Mouse (Mus musculus): ENCODE measurements at regions not wholly inside any gene's neighbourhood (a gene's known extent, or its start where the extent isn't known, plus 50 kb on each side); places are given as distances from the start of the nearest gene placed in this dataset.

- DNase-seq: no peak
These were observed 194.5 kb downstream of the Gm5426 start for GRCm38 (mm10) chr10:96330639-96331487.

GRCm38 (mm10) chr10:96332731-96333201, 196.4 kb downstream of the Gm5426 start:
- no peak for DNase-seq

GRCm38 (mm10) chr10:96333224-96333623, 196.8 kb downstream of the Gm5426 start:
- DNase-seq: no peak

- no peak for DNase-seq
These were observed 199.9 kb downstream of the Gm5426 start for GRCm38 (mm10) chr10:96336271-96336670.

DNA sequence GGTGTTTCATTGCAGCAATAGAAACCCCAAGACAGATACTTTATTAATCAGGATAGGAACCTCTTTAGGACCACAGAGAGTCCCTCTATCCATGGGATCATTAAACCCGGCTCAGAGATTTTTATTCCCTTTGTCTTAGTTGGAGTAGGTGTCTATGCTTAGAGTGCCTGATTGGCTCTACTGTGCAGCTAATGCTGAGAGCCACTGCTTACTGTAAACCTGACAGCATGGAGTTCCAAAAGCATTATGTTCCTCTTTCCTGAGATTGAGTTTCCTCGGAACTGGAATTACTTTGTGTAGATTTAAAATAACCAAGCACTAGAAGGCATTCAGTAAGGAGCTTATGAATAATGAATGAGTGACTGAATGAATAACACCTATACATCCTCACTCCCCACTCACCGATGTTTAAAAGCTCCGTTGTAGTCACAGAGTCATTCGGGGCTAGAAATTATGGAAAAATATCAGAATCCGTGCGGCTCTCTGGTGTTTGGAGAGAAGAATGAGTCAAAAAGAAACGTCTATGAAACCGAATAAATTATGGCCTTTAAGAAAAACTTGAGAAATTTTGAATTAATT, 200.8 kb downstream of the Gm5426 start:
- no peak for DNase-seq

GRCm38 (mm10) chr10:96337797-96338608, 201.6 kb downstream of the Gm5426 start:
- no peak for DNase-seq

DNA sequence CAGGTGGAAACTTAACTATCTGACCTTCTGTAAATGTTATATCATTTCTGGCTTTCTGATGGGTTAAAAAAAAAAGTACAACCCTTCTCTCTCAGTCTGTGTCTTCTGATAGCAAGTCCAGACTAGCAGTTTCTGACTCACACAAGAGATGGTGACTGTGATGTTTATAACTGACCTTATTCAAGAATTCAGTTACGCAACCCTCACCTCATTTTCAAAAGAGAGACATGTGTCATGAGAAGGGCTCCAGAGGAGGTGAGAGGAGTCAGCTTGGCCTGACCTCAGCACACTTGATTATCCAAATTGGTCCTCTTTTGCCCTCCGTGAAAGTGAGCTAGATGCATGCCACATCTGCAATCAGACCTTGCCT, 202.2 kb downstream of the Gm5426 start:
- DNase-seq: no peak

GRCm38 (mm10) chr10:96342476-96342875, 206.1 kb downstream of the Gm5426 start:
- no peak for DNase-seq

DNA sequence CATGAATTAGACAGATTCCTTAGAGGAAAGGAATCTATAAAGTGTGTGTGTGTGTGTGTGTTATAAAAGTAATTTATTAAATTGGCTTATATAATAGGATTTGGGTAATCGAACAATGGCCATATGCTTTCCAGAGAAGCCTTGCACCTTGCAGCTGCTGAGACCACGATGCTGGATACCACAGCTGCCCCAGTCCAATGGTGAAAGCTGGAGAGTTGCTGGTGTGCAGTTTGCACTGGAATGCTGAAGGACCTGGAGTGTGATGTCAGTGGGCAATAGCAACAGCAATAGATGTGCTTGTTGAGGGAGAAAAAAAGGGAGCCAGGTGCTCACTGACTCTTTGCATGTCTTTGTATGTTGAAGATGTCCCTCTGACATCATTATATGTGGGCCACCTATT, 207.3 kb downstream of the Gm5426 start:
- no peak for DNase-seq

DNA sequence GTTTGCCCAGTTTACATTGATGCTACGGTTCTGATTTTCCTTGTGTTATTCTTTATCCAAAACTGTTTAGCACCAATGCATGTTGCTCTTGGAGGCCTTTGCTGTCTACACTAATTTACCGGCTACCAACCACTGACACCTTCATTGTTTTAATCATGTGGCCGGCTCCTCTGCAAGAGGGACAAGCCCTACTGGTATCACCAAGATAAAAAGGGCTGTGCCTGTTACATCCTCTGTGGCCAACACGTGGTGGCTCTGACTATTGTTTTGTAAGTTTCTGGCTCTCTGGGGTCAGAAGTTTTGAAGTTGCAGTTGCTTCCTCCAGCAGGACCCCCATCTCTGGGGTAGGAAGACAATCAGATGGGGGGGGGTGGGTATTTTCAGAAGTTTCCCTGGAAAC, 214.3 kb downstream of the Gm5426 start:
- DNase-seq: no peak

DNA sequence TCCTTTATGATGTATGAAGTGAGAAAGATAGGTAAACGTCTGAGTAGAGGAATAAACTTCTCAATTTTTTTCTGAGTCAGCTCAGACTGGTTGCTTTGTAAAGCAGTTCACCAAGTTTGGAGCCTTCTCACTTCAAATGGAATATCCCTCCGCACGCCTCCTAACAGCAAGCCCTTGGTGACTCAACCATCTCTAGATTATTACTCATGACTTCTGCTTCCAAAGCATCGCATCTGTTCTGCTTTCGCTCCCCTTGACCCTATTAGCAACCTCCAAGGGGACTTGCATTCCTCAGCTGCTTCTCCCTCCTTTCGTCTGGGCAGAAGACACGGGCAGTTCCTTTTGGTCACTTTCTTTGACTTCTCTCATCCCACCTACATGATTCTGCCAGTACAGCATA, 214.9 kb downstream of the Gm5426 start:
- no peak for DNase-seq

- DNase-seq: no peak
These were observed 220.7 kb downstream of the Gm5426 start for GRCm38 (mm10) chr10:96356980-96357624.

- no peak for DNase-seq
These were observed 221.2 kb downstream of the Gm5426 start for GRCm38 (mm10) chr10:96357632-96358031.

DNA sequence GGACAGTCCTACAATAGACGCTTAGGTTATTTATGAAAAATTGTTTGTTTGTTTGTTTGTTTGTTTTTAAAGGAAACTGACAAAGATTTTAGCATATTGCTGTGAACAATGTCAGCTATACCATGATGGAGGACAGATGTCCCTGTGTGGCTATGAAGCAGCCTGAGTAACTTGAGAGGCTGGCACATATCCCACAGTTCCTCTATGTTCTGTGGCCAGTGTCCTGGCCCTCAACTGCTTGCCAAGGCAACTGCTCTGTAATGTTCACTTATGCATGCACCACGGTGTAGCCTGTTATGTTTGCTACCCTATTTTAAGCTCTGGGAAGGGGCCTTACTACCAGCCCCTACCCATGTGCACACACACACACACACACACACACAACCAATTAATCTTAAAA, 222.6 kb downstream of the Gm5426 start:
- DNase-seq: no peak

DNA sequence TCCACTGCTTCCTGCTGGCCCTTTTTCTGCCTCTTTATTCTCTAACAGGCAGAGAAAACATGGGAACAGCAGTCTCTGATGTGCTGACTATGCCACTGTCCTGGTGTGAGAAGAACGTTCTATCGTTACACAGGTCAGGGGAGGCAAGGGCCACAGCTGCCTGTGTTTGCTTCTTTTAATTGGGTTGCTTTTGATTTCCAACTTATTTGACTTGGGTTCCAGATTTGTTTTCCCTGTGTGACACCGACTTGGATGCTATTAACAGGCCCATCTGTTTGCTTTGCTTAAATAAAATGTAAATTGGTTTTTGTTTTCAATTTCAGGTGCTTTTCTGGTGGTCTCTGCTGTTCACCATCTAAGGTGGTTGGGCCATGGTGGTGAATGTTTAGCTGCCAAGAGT, 225.8 kb downstream of the Gm5426 start:
- no peak for DNase-seq

DNA sequence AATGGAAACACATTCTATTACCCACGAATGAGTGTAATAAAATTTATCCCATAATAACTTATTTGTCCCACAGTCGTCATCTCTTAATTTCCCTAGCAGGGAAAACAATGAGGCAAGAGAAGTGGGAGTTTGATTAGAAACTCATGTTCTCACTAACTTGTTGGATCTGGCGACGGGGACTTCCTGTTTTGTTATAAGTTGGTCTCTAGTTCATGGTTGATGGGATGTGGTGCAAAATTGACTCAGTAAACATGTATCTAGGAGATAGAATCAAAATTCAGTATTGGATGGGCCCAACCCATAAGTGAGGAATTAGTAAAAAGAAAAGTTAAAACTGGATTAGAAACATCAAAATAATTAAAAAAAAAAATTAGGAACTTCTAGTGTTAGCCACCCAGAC, 227.5 kb downstream of the Gm5426 start:
- DNase-seq: no peak

- DNase-seq: no peak
These were observed 228.7 kb downstream of the Gm5426 start for GRCm38 (mm10) chr10:96365101-96365500.

- no peak for DNase-seq
These were observed 230.5 kb downstream of the Gm5426 start for GRCm38 (mm10) chr10:96366871-96367270.

DNA sequence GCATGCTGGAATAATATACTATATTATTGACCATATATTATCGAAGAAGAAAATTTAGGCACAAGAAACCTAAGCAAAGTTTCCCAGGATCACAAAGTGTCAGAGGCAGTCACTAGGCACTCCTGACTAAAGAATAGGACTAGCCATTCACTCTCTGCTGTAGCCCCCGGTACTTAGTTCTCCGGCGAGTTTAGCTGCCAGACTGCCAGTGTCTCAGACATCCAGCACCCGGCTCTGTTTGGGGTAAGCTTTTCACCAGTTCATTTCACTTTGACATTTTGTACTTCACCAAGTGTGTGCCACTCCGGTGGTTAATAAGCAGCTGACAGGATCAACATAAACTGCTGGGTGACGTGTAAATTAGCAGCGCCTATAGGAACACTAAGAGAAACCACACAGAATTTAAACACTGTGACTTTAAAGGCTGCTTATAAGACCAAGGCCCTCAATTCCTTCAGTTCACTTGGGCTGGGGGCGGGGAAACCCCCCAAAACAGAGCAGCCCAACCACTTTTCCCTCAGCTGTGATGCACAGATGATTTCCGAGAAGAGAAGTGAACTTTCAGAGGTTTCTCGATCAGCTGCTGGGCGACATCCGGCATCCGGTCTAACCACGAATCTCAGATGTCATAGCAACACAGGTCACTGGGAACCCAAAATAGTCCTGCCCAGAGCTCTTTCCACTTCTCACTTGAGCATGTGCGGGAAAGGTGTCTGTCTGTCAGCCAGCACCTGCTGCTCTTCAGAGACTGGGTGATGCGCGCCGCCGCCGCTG, 234.3 kb downstream of the Gm5426 start:
- no peak for DNase-seq

DNA sequence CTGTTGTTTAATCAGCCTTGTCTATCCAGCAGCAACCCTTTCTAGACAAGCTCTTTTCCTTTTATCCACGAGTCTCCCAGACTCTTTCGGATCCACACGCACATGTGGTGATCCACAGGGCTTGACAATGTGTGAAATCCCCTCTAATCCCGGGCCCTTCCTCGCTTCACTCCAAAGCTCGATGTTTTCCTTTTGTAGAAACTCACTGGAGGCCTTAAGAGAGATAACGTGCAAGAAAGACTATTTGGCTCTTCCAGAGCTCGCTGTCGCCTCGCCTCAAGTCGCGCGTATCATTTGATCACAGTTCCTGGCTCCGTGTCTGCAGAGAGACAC, 234.9 kb downstream of the Gm5426 start:
- DNase-seq: peak; percentile 27

- DNase-seq: no peak
These were observed 236.4 kb downstream of the Gm5426 start for GRCm38 (mm10) chr10:96372616-96373346.

DNA sequence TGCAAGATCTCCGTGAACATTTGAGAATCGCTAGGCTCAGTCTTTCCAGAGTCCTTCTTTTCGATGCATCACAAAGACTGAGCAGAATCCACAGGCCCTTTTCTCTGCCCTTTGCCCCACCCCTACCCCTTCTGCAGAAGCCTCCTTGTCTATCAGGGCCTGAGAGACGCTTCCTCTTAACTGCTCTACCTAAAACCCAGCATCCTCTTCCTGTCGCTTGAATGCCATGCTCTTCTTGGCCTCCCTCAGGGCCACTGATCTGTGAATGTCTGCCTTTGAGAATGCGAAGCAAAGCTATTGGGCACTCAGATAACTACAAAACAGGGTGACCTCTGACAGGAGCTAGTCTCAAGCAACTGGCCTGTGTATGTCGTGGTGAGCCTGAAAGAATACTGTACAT, 237.1 kb downstream of the Gm5426 start:
- DNase-seq: no peak
